Mouse (Mus musculus): Measurements from ENCODE around the gene Creb3.

DNA sequence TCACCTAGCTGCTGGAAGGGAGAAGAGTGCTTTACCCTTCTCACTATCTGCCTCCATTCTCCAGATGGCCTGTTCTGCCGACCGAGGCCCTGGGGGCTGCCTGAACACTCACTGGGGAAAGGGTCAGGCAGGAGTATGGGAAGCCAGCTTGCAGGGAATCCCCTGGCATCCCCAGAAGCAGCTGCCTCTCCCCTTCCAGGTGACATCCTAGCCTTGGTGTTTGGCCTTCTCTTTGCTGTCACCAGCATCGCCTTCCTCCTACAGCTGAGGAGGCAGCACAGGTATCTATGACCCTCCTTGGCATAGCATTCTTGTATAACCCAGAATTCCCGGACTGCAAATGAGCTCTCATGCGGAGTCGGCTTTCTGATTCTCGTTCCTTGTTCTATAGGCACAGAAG lies 49.5 kb upstream of the Creb3 start:
- TF ChIP-seq MAX (IDR thresholded peaks at IDR 0.05) (no peak), CTCF (IDR thresholded peaks at IDR 0.05; ENCODE audit: control insufficient read depth, insufficient read depth, insufficient read length) (no peak), MYOD1 (IDR thresholded peaks at IDR 0.05; ENCODE audit: control insufficient read depth, insufficient read length, low read depth) (no peak), USF1 (IDR thresholded peaks at IDR 0.05; ENCODE audit: low read depth) (no peak), CEBPB (IDR thresholded peaks at IDR 0.05; ENCODE audit: low read depth) (no peak), FOSL1 (IDR thresholded peaks at IDR 0.05; ENCODE audit: insufficient read depth, low read length, poor library complexity, severe bottlenecking) (no peak)
